Mouse (Mus musculus) Patski (cell line): ENCODE measurements around the gene Gnat2. TPM values are rescaled to one million over a fixed set of nuclear protein-coding genes. Genes with fewer than 3 reads are reported as not detected.

Source experiments
- ATAC-seq: fragments of 100-300 bp; one replicate; pipeline ENCODE4 v1.8.0; 2021
- CTCF ChIA-PET: fragments of 350-600 bp; sonication (Branson Sonifier 250); formaldehyde crosslinking; loops from one replicate; lab custom pipeline; 2022; ENCODE audit warnings: inconsistent platforms; lab: Charles Lee
- POLR2A ChIA-PET: fragments of 350-600 bp; sonication (Branson Sonifier 250); formaldehyde crosslinking; loops from one replicate; lab custom pipeline; 2022; ENCODE audit warnings: antibody characterized with exemption, inconsistent platforms; lab: Charles Lee
- DNase-seq: peaks from one replicate; pipeline ENCODE4 v3.0.0-alpha.2; 2011; ENCODE audit warnings: low read depth, low spot score
- H3K27me3 ChIP-seq: fragments of 371-371 bp; one replicate; pipeline ENCODE4 v1.5.1; 2021
- CTCF ChIP-seq: fragments of 100-300 bp; IDR thresholded peaks from one replicate; pipeline ENCODE4 v1.5.1; 2021
- in situ Hi-C: fragments of 300-500 bp; cut with MboI; formaldehyde crosslinking; loops from 3 replicates; pipeline ENCODE4 v1.11.1; 2018; ENCODE audit warnings: low pct_unique_long_range_greater_than_20kb, mixed read lengths
- polyA plus RNA-seq: library from polyadenylated mRNA; unstranded; gene quantifications from one replicate; pipeline ENCODE4 v1.2.3, GENCODE M21; 2021

Gnat2 gene
- polyA plus RNA-seq, 1 experiment from 2014 or later, result 2.7 TPM

DNA sequence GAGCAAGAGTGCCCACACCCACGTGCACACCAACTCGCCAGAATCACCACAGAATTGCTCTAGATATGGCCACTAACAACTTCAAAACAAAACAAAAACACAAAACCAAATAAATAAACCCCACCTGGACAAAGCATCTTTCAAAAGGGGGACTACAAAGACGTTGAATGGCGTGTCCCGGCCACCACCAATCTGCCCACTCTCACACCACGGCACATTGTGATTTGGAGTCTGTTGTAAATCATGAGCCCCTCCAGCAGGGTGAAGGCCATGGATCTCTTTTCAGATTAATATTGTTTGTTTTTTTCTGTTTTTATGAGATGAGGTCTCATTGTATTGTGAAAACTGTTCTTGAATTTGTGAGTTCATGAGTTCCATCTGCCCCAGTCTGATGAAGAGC is 9.5 kb downstream of the Gnat2 start:
- TF ChIP-seq CTCF, result no peak
- ATAC-seq (no peak), DNase-seq (no peak)
- POLR2A ChIA-PET, result interaction anchor here (1.1 kb wide), 1 partner anchor 30 kb away, joined by 3 read pairs; no protein-coding TSS in a partner anchor
- in situ Hi-C loops, result no loop called here
- CTCF ChIA-PET, result interaction anchor here (1.5 to 1.9 kb wide), 2 partner anchors 11 to 28 kb away, joined by 4 to 5 read pairs; no protein-coding TSS in a partner anchor
- H3K27me3 ChIP-seq, result no peaks in the 10 kb centered on the region

DNA sequence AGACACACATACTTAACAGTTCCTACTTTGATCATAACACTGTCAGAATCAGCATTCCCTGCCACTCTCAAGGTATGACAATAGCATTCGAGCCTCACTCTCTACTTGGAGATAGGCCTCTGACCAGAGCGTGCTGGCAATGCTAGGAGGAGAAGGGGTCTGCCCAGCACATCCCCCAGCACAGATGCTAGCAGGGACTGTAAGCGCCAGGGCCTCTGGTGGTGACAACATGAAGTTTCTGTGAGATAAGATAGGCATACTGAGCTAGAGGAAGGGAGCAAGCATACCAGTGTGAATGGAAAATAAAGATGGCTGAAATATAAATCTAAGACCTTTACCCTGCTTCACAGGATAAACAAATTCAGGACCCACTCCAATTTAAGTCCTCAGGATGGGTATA is 12.7 kb downstream of the Gnat2 start:
- POLR2A ChIA-PET, result no interaction called here
- no peak for TF ChIP-seq CTCF
- no peak for DNase-seq
- CTCF ChIA-PET, result interaction anchor here (0.9 to 1.3 kb wide), 2 partner anchors 15 to 18 kb away, joined by 3 read pairs; no protein-coding TSS in a partner anchor
- in situ Hi-C loops, result no loop called here
- ATAC-seq, result no peak
- H3K27me3 ChIP-seq, result no peaks in the 10 kb centered on the region

GRCm38 (mm10) chr3:108111320-108111719 is 18.7 kb downstream of the Gnat2 start:
- ATAC-seq, result no peak
- H3K27me3 ChIP-seq, result no peaks in the 10 kb centered on the region
- in situ Hi-C loops, result no loop called here
- CTCF ChIA-PET, result interaction anchor here (1.3 to 2.5 kb wide), 3 partner anchors 11 to 15 kb away, joined by 3 to 11 read pairs (median 6); no protein-coding TSS in a partner anchor
- no peak for TF ChIP-seq CTCF
- DNase-seq, result no peak
- POLR2A ChIA-PET, result no interaction called here

- DNase-seq (no peak), ATAC-seq (no peak)
- ChIA-PET POLR2A (no interaction called here), CTCF (interaction anchor here (1.7 to 2.0 kb wide), 2 partner anchors 10 to 17 kb away, joined by 5 read pairs; no protein-coding TSS in a partner anchor)
- no peaks in the 10 kb centered on the region for H3K27me3 ChIP-seq
- in situ Hi-C loops, result no loop called here
- TF ChIP-seq CTCF, result no peak
Measured at GRCm38 (mm10) chr3:108112246-108112645, 19.7 kb downstream of the Gnat2 start.

DNA sequence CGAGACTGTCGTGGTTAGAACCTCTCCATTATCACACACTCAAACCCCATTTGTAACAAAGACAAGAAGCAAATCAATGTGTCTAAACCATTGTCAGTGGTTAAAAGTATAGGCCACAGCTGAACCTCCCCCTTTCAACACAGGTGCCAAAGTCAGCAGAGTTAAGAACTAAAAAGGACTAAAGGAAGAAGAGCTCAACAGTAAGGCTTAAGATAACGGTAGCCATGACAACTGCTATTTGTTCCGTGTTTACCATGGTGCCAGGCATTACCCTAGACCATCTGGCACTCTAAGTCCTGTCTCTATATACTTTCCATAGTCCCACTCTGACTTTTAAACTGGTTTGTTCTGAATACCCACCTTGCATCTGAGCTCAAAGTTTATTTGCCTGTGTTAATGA is 20.1 kb downstream of the Gnat2 start:
- no peak for TF ChIP-seq CTCF
- in situ Hi-C loops, result no loop called here
- ChIA-PET POLR2A (interaction anchor here (0.7 kb wide), 1 partner anchor 15 kb away, joined by 3 read pairs; no protein-coding TSS in a partner anchor), CTCF (interaction anchor here (1.7 to 2.0 kb wide), 2 partner anchors 10 to 17 kb away, joined by 5 read pairs; no protein-coding TSS in a partner anchor)
- no peaks in the 10 kb centered on the region for H3K27me3 ChIP-seq
- no peak for DNase-seq
- no peak for ATAC-seq

DNA sequence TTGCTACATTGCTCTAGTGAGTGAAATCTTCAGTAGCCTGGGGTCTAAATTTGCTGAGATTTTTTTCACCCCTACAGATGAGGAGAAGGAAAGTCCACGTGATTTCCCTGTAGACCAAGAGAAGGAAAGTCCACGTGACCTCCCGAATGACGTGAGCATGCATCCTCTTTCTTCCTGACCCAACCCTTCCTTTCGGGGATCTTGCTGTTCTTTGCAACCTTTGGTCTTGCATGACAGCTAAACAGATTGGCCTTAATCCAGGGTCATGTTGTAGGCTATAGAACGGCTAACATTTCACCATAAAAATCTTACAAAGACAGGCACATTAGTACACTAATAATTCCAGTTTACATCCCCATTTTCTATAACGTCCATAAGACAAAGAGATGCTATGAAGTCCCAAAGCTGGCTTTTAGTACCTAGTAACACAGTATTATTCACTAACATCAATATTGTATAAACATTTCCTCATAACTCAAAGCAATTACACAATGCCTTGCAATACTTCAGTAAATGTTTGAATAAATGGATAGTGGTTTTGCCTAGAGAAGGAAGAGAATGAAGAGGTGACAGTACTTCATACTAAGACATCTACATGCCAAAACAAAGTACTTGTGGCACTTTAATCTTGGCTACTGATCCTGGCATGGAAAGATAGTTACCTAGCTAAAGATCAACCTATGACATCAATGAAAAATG is 21.2 kb downstream of the Gnat2 start:
- TF ChIP-seq CTCF, result no peak
- no peak for ATAC-seq
- ChIA-PET CTCF (interaction anchor here (0.7 to 2.0 kb wide), 3 partner anchors 11 to 18 kb away, joined by 3 to 5 read pairs (median 5); no protein-coding TSS in a partner anchor), POLR2A (interaction anchor here (0.7 kb wide), 1 partner anchor 14 kb away, joined by 3 read pairs; no protein-coding TSS in a partner anchor)
- H3K27me3 ChIP-seq, result no peaks in the 10 kb centered on the region
- no peak for DNase-seq
- in situ Hi-C loops, result no loop called here

- in situ Hi-C loops, result no loop called here
- ATAC-seq, result no peak
- H3K27me3 ChIP-seq, result no peaks in the 10 kb centered on the region
- DNase-seq, result no peak
- CTCF ChIA-PET, result interaction anchor here (1.1 to 2.7 kb wide), 3 partner anchors 12 to 18 kb away, joined by 3 to 6 read pairs (median 4); no protein-coding TSS in a partner anchor
- POLR2A ChIA-PET, result no interaction called here
- TF ChIP-seq CTCF, result no peak
Measured at GRCm38 (mm10) chr3:108117465-108117864, 24.9 kb downstream of the Gnat2 start.

DNA sequence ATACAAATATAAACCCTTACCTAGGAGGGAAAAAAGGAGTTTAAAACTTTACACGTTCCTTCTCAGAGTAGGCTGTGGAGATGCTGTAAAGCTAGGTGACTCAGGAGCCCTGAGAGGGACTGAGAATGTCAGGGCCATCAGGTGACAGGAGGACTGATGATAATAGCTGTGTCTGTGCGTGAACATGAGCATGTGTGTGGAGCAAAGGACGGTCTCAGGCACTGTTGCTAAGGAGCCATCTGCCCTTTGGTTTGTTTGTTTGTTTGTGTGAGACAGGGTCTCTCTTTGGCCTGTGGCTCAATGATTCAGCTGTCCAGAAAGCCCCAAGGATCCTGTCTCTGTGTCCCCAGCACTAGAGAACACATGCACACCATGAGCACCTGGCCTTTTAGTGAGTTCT is 28.5 kb downstream of the Gnat2 start:
- ATAC-seq (no peak), DNase-seq (no peak)
- no peak for TF ChIP-seq CTCF
- CTCF ChIA-PET, result interaction anchor here (1.1 kb wide), 1 partner anchor 11 kb away, joined by 3 read pairs; no protein-coding TSS in a partner anchor
- POLR2A ChIA-PET, result no interaction called here
- in situ Hi-C loops, result no loop called here
- H3K27me3 ChIP-seq, result no peaks in the 10 kb centered on the region

DNA sequence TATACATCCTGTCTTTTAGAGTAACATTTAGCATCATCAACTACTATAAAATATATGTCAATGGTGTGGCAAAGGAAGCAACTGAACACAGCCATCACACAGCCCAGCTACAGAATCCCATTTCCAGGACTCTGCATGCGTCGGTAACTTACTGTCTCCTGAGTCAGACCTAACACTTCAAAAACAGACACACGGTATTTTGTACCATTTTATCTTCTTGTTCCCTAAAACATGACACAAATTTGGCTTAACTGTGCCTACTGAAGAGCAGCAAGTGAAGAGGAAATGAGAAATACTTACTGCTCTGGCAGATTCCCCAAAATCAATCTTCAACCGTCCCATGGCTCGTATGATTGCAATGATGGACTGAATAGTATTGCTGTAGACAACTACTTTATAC is 30.7 kb downstream of the Gnat2 start:
- ChIA-PET CTCF (interaction anchor here (0.9 to 3.0 kb wide), 3 partner anchors 9 to 27 kb away, joined by 3 to 11 read pairs (median 4); no protein-coding TSS in a partner anchor), POLR2A (no interaction called here)
- ATAC-seq, result no peak
- no peak for TF ChIP-seq CTCF
- H3K27me3 ChIP-seq, result no peaks in the 10 kb centered on the region
- DNase-seq, result no peak
- in situ Hi-C loops, result no loop called here

GRCm38 (mm10) chr3:108124131-108124530 is 31.5 kb downstream of the Gnat2 start:
- POLR2A ChIA-PET, result no interaction called here
- in situ Hi-C loops, result no loop called here

DNA sequence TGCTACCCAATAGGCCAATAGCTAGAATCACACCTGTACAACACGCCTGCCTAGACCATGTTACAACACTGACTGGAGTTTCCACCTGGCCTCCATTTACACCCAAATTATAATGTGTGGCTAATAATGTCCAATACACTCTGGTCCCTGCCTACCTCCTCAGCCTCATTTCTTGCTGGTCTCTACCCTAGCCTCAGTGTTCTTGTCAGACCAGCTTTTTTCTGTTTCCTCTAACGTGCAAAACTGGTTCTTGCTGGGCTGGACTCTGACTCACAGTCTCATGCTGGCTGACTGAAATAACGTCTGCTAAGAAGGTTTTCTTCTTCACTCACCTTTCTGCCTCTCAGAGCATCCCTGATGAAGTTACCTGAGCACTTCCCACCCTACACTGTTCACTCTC is 33.7 kb downstream of the Gnat2 start:
- H3K27me3 ChIP-seq, result no peaks in the 10 kb centered on the region
- POLR2A ChIA-PET, result no interaction called here
- CTCF ChIA-PET, result interaction anchor here (0.7 to 3.0 kb wide), 7 partner anchors 10 to 23 kb away, joined by 3 to 11 read pairs (median 4); no protein-coding TSS in a partner anchor
- no peak for TF ChIP-seq CTCF
- no peak for ATAC-seq
- no peak for DNase-seq
- in situ Hi-C loops, result no loop called here

More at GRCm38 (mm10) chr3:108124131-108124530, 31.5 kb downstream of the Gnat2 start:
- ATAC-seq (no peak), DNase-seq (no peak)
- CTCF ChIA-PET, result interaction anchor here (0.9 to 3.0 kb wide), 4 partner anchors 8 to 28 kb away, joined by 3 to 11 read pairs (median 4); no protein-coding TSS in a partner anchor
- no peak for TF ChIP-seq CTCF
- no peaks in the 10 kb centered on the region for H3K27me3 ChIP-seq
